Mouse (Mus musculus): ENCODE results near the gene Ppa1.

Ppa1 gene

DNA sequence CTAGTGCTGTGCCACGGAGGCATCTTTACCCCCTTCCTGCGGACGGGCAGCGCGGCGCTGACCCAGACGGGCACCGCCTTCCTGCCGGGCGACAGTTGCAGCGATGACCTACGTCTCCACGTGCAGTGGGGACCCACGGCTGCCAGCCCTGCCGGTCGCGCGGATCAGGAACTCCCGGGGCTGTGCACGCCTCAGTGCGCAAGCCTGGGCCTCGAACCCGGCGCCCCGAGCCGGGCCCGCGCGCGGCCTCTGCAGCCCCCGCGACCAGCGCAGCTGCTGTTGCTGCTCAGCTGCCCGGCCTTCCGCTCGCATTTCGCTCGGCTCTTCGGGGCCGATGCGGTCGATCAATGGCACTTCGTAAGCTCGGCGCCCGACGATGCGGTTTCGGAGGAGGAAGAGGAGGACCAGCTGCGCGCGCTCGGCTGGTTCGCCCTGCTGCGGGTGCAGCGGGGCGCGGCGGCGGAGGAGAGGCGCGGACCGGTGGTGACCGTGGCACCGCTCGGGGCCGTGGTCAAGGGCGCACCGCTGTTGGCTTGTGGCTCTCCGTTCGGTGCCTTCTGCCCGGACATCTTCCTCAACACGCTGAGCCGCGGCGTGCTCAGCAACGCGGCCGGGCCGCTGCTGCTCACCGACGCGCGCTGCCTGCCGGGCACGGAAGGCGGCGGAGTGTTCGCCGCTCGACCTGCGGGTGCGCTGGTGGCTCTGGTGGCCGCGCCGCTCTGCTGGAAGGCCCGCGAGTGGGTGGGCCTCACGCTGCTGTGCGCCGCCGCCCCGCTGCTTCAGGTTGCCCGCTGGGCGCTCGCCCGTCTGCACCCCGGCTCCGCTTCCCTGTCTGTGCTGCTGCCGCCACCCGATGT lies 47.6 kb downstream of the Ppa1 start:
- DNase-seq (ENCODE audit: low spot score) = no peak

- DNase-seq (ENCODE audit: low spot score) = peak; percentile 56
These were observed 48.1 kb downstream of the Ppa1 start for GRCm38 (mm10) chr10:61696560-61696823.

DNA sequence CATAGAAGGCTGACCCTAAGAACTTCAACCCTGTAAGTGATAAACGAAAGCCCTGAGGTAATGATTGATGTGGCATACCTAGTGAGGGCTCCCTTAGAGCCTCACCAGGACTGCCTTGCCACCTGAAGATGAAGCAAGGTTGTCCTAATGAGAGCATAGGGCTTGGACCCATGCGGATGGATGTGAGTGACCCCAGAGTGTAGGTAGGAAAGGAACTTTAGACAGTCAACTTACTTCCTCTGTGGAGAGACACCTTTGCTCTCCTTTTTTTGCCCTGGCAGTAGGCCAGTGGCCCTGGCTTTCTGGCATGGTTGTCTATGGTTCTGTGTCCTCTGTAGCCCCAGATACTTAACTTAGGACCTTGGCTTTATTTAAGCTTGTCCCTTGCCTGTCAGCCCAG lies 48.7 kb downstream of the Ppa1 start:
- DNase-seq (ENCODE audit: low spot score) = no peak

DNA sequence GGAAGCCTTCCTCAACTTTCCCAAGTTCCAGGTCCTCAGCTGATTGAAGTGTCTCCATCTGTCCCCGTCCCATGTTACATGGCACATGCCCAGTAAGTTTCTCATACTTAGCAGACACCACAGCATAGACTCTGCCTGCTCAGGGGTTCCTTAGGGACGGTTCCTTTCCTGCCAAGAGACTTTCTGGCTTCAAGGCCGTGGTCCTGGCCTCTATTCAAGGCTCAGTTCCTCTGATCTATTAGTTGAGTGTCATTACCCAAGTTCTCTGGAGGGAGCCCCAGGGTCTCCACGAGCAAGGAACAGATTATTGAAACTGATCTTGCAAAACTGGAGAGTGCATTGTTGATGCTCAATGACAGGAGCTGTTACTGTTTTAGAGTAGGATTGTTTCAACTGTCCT lies 56.3 kb downstream of the Ppa1 start:
- no peak for DNase-seq (ENCODE audit: low spot score)

DNA sequence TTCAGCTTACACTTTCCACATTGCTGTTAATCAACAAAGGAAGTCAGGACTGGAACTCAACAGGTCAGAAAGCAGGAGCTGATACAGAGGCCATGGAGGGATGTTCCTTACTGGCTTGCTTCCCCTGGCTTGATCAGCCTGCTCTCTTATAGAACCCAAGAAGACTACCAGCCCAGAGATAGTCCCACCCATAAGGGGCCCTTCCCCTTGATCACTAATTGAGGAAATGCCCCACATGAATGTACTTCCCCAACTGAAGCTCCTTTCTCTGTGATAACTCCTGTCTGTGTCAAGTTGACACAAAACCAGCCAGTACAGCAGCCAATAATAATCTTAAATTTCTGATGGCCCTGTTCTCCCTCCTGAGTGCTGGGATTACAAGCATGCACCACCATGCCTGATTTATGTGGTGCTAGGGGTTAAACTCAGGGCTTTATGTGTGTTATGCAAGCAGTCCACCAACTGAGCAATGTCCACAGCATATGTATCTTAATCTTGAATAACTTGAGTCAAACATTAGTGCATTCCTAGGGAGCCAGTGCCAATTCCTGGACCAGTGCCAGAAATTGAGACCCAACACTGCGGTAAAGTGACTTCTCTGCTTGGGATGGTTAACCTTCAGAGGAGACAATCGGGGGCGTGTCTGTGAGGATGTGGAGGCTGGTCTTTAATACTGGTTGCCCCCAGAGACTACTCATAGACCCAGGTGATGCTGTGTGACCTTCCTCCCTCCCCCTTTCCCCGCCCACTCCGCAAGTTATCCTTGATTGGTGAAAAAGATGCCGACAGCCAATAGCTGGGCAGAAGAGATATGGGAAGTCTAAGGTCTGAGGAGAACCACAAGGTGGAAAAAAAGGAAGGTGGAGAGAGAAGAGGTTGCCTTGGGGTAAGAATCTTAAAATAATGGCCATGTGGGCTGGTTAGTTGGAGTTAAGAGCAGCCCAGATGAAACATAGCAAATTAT lies 58.3 kb downstream of the Ppa1 start:
- DNase-seq (ENCODE audit: low spot score) = no peak

DNA sequence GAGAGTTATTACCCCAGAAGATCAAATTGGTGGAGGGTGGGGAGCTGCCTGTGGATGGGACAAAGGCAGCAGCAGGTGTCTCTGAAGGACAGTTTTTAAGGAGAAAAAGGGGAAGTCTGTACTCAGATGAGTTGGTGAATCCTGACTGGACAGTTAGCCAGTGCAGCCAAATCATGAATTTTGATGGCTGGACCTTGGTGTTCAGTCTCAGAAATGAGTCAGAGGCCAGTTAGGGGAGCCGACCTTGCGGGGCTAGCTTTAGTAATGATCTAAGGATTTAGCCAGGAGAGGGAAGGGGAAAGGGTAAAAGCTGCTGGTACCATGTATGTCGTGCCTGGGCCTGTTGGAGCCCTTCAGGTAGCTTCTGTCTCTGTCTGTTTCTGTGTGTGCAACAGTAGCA lies 65.2 kb downstream of the Ppa1 start:
- no peak for DNase-seq (ENCODE audit: low spot score)

DNA sequence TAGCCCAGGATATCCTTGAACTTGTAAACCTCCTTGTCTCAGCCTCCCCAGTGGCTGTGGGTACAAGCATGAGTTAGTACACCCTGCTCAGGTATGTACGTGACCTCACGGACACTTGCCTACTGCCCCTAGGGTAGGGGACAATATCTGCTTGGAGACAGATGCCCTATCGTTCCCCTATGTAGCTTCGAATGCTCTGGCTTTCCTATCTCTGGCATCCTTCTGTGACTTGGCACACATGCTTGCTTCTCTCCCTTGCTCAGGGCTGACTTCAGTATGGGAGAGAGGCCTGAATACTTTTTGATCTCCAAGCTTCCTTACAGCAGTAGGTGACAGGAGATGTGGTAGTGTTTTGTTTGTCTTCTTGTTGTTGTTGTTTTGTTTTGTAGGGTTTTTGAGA lies 65.8 kb downstream of the Ppa1 start:
- no peak for DNase-seq (ENCODE audit: low spot score)

- peak; percentile 76 for DNase-seq (ENCODE audit: low spot score)
These were observed 66.6 kb downstream of the Ppa1 start, which contains the start of gene Aifm2 for GRCm38 (mm10) chr10:61714771-61715461. Gene Aifm2, plus strand, starts transcription at chr10:61715263.

DNA sequence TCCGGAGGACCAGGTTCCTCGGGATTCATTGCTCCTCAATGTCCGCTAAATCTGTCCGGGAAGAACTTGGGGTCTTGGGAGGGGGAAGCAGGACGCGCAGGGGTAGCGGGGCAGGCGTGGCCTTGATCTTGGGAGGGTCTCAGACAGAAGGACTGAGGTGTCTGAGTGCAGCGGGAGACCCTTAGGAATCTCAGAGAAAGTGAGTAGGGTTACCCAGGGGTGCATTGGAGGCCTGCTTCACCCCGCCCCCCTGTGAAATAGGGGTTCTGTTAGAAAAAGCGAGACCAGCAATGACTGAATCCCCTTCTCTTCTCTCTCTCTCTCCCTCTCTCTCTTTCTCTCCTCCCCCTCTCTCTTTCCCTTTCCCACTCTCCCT lies 67.1 kb downstream of the Ppa1 start:
- no peak for DNase-seq (ENCODE audit: low spot score)

GRCm38 (mm10) chr10:61715996-61716864 lies 67.9 kb downstream of the Ppa1 start:
- DNase-seq (ENCODE audit: low spot score) = no peak

- DNase-seq (ENCODE audit: low spot score) = no peak
These were observed 69.3 kb downstream of the Ppa1 start for GRCm38 (mm10) chr10:61717406-61718296.

- no peak for DNase-seq (ENCODE audit: low spot score)
These were observed 72.0 kb downstream of the Ppa1 start for GRCm38 (mm10) chr10:61720331-61720730.

DNA sequence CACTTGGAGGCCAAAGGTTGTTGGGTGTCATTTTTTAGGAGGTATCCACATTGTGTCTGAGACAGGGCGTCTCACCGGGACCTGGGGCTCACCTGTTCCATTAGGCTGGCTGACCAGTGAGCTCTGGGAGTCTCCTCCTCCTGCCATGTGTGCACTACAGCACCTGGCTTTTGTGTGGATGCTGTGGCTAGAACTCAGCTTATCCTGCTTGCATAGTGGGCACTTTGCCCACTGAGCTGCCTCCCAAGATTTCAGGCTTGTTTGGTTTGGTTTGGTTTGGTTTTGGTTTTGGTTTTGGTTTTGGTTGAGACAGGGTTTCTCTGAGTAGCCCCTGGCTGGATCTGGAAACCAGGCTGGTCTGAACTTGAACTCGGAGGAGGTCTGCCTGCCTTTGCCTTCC lies 73.9 kb downstream of the Ppa1 start:
- DNase-seq (ENCODE audit: low spot score) = no peak

DNA sequence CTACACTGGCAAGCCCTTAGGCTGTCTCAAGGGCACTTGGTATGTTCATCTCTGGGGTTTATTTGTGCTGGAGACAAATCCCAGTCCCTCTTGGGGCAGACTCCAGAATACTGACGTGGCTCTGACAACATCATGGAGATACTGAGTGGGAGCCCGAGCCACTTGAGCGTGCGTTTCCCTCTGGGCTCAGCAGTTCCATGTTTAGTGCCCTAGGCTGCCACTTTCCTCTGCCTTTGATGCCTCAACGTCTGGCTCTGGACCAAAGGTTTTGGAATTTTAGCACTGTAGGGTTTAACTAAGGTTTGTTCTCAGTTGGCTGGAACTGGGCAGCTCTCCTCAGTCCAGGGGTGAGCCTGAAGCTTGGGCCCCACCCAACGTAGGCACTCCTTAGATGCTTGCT lies 74.9 kb downstream of the Ppa1 start:
- DNase-seq (ENCODE audit: low spot score) = no peak
